Mouse (Mus musculus) erythroblast, embryonic 14.5 days (primary cell): ENCODE measurements around the gene Gm49355. TPM values are rescaled to one million over a fixed set of nuclear protein-coding genes. Genes with fewer than 3 reads are reported as not detected.

Experiments used
- H3K27me3 ChIP-seq: 2 replicates; pipeline ENCODE4 v1.6.1; 2012; ENCODE audit warnings: inconsistent platforms; ENCODE audit not compliant: control insufficient read depth
- H3K36me3 ChIP-seq: 2 replicates; pipeline ENCODE4 v1.6.1; 2012; ENCODE audit warnings: mild to moderate bottlenecking, inconsistent platforms; ENCODE audit not compliant: control insufficient read depth
- H3K4me1 ChIP-seq: 2 replicates; pipeline ENCODE4 v1.6.1; 2012; ENCODE audit warnings: inconsistent platforms; ENCODE audit not compliant: control insufficient read depth
- H3K4me3 ChIP-seq: replicated peaks from 2 replicates; pipeline ENCODE3; 2012; ENCODE audit warnings: moderate library complexity, mild to moderate bottlenecking, inconsistent platforms
- H3K9me3 ChIP-seq: 2 replicates; pipeline ENCODE4 v1.6.1; 2012; ENCODE audit warnings: low read length, inconsistent platforms, mixed read lengths; ENCODE audit not compliant: control insufficient read depth
- GATA1 ChIP-seq: IDR thresholded peaks from 2 replicates; pipeline ENCODE4 v1.6.1; 2012; ENCODE audit warnings: low read length, inconsistent platforms, mixed read lengths
- TAL1 ChIP-seq: IDR thresholded peaks from 3 replicates; pipeline ENCODE4 v1.6.1; 2012; ENCODE audit warnings: low read length, inconsistent platforms, mixed read lengths
- polyA plus RNA-seq: library from polyadenylated mRNA; stranded (reverse); fragments of >175 nt; gene quantifications from 2 replicates; pipeline ENCODE4 v1.2.3, GENCODE M21; 2012

The Gm49355 gene
- polyA plus RNA-seq, 1 experiment, result not detected

- no peaks in the 10 kb centered on the region for H3K9me3 ChIP-seq
- H3K27me3 ChIP-seq, result no peaks in the 10 kb centered on the region
- H3K36me3 ChIP-seq, result peaks cover 27% of the 10 kb centered on the region
- no peaks in the 10 kb centered on the region for H3K4me1 ChIP-seq
- H3K4me3 ChIP-seq, result no peak overlapping the region
- TF ChIP-seq GATA1 (no peak), TAL1 (no peak)
Observed at GRCm38 (mm10) chr14:12300677-12301076, 16.9 kb downstream of the Gm49355 start.

GRCm38 (mm10) chr14:12303106-12303505, 19.3 kb downstream of the Gm49355 start:
- no peaks in the 10 kb centered on the region for H3K27me3 ChIP-seq
- no peaks in the 10 kb centered on the region for H3K9me3 ChIP-seq
- peaks cover 17% of the 10 kb centered on the region for H3K36me3 ChIP-seq
- H3K4me1 ChIP-seq, result no peaks in the 10 kb centered on the region
- TF ChIP-seq TAL1 (no peak), GATA1 (no peak)
- H3K4me3 ChIP-seq, result no peak overlapping the region

GRCm38 (mm10) chr14:12333622-12334021, 49.8 kb downstream of the Gm49355 start:
- Histone ChIP-seq H3K36me3 (no peaks in the 10 kb centered on the region), H3K4me1 (no peaks in the 10 kb centered on the region), H3K27me3 (peaks cover 30% of the 10 kb centered on the region), H3K4me3 (no peak overlapping the region), H3K9me3 (no peaks in the 10 kb centered on the region)
- TF ChIP-seq GATA1 (no peak), TAL1 (no peak)

- Histone ChIP-seq H3K36me3 (no peaks in the 10 kb centered on the region), H3K4me3 (no peak overlapping the region), H3K9me3 (no peaks in the 10 kb centered on the region), H3K27me3 (peaks cover 43% of the 10 kb centered on the region), H3K4me1 (no peaks in the 10 kb centered on the region)
- TF ChIP-seq GATA1, result no peak
Observed at GRCm38 (mm10) chr14:12334925-12335324, 51.1 kb downstream of the Gm49355 start.

- no peak overlapping the region for H3K4me3 ChIP-seq
- H3K36me3 ChIP-seq, result no peaks in the 10 kb centered on the region
- peaks cover 69% of the 10 kb centered on the region for H3K27me3 ChIP-seq
- H3K9me3 ChIP-seq, result no peaks in the 10 kb centered on the region
- no peaks in the 10 kb centered on the region for H3K4me1 ChIP-seq
- TF ChIP-seq GATA1 (no peak), TAL1 (no peak)
Observed at GRCm38 (mm10) chr14:12337421-12337997, 53.7 kb downstream of the Gm49355 start.

GRCm38 (mm10) chr14:12337998-12338809, 54.4 kb downstream of the Gm49355 start:
- Histone ChIP-seq H3K9me3 (no peaks in the 10 kb centered on the region), H3K27me3 (peaks cover 76% of the 10 kb centered on the region), H3K4me3 (no peak overlapping the region), H3K36me3 (no peaks in the 10 kb centered on the region), H3K4me1 (no peaks in the 10 kb centered on the region)
- no peak for TF ChIP-seq GATA1
- no peak for TF ChIP-seq TAL1

- no peak for TF ChIP-seq TAL1
- no peak for TF ChIP-seq GATA1
- Histone ChIP-seq H3K9me3 (no peaks in the 10 kb centered on the region), H3K27me3 (peaks cover 84% of the 10 kb centered on the region), H3K4me3 (no peak overlapping the region), H3K36me3 (no peaks in the 10 kb centered on the region), H3K4me1 (no peaks in the 10 kb centered on the region)
Observed at GRCm38 (mm10) chr14:12338811-12339565, 55.2 kb downstream of the Gm49355 start.

- Histone ChIP-seq H3K4me3 (no peak overlapping the region), H3K36me3 (no peaks in the 10 kb centered on the region), H3K27me3 (peaks cover 96% of the 10 kb centered on the region), H3K9me3 (no peaks in the 10 kb centered on the region), H3K4me1 (no peaks in the 10 kb centered on the region)
- no peak for TF ChIP-seq GATA1
- no peak for TF ChIP-seq TAL1
Observed at GRCm38 (mm10) chr14:12340238-12341074, 56.7 kb downstream of the Gm49355 start.
